Mouse (Mus musculus) adipocyte (in vitro differentiated cells): ENCODE measurements at regions not wholly inside any gene's neighbourhood (a gene's known extent, or its start where the extent isn't known, plus 50 kb on each side); places are given as distances from the start of the nearest gene placed in this dataset.
A peak's percentile ranks its signal among the peaks of the same experiment; 100 is the strongest.

Experiments used
- DNase-seq: peaks from one replicate; pipeline ENCODE4 v3.0.0-alpha.2; 2016; ENCODE audit warnings: low spot score

DNA sequence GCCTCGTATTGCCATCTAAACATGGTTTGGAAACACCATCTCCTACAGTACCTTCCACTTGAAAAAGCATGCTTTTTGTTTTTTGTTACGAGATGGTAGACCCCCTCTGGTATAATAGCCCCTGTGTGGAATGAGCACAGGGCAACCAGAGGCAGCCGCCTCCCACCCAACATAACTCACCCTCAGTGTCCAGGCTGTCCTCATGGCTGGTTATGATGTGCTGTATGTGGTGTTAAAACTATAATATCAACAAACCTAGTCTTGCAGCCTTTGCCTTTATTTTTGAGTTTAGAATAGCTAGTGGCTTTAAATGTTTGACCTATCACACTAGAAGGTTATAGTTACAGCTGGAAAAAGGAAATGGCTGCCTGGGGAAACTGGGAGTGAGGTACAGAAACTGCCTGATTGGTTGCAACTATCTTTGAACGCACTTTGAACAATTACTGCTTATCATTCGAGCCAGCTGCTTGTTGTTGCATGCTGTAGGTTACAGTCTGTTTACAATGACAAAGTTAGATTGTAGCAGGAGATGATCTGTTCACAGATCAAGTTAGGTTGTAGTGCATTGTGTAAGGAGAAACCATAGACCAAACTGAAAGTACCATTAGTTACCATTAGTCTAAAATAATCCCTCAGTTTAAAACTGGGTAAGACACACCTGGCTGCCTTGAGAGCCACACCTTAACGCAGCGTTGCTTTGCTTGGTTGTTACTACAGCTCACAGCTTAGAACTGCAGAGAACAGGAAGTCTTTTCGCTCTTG lies 414.8 kb downstream of the Klf5 start:
- no peak for DNase-seq

DNA sequence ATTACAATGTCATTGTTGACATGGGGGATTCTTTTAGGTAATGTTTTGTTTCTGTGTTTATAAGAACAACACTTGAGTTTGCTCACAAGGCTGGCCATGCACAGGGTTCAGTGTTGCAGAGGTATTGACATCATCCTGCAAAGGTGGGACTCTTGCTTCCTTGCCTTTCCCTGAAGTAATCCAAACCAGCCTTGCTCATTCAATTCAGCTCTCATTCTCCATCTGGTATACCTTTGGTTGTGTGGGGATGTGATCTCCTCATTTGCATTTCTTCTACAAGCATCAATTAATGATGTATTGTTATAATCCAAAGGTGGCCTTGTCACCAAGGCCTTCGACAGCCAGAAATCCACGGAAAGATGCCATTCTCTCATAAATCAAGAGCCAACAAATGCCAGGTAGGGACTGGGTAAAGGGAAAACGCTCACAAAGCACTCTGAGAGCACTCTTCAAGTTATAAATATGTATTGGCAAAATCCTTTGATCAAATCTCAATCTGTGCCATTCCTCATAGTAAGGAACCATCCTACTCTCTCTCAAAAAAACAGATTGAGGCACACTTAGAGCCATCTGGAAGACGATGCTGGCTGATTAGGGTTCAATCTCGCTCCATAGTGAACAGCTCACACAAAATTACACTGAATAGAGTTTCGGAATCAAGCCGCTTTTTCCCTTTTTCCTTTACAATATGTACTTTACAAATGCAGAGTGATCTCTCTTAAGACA lies 435.1 kb downstream of the Klf5 start:
- DNase-seq = no peak

DNA sequence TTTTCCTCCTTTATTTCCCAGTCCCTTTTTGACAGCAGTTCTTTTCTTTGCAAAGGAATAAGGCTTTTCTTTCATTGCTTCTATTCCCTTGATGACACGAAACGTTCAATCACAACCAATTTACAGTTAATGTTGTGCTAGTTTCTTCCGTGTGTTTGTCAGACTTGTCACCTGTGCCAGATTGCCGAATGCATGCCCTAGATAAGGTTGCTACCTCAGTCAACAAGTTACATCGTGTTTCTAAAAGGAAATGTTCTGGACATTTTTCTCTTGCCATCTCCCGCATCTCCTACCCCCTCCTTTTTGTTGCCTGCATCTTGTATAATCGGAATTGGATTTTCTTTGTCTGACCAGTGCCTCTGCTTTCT lies 435.7 kb downstream of the Klf5 start:
- no peak for DNase-seq

DNA sequence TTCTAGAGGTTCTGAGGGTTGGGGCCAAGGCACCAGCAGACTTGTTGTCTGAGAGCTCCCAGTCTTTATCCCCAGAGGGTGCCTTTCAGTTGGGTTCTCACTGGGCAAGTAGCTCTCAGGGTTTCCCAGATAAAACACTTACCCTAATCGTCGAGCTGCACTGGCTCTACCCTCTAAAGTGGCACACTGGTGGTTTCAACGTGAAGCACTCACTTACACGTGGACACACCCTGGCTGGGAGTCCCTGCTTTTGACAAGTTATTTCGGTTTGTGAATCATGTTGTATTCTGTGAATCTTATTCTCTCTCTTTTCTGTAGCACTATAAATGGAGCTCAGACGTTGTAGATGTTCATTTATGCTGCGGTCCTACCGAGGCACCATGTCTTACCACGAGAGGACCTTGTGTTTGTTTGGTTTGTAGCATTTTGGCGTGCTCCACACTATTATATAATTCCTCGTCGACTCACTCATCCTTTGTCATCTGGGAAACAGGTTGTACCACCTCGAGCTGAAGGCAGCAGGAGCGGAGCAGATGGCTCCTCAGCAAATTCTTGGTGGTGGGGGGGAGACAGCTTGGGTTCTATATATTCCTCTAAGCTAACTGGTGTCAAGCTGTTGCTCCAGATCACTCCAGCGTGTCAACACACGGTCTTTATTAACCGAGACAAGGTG lies 445.3 kb downstream of the Klf5 start:
- DNase-seq = no peak

DNA sequence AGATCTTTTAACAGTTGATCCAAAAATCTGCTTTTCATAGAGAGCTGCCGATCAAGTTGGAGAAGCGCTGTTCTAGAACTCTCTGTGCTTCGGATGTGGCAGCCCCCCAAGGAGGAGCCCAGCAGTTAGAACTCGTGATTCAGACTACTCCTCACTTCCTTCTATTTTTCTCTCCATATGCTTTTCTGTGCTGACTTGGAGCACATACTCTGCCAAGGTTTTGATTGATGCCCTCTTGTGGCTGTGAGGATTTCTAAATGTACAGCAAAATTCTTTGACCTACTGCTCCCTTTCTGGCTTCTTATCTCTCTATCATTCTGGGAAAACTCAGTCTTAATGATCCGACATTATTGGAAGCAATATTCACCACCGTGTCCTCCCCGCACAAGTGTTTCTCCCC lies 446.7 kb downstream of the Klf5 start:
- DNase-seq = peak; percentile 71

DNA sequence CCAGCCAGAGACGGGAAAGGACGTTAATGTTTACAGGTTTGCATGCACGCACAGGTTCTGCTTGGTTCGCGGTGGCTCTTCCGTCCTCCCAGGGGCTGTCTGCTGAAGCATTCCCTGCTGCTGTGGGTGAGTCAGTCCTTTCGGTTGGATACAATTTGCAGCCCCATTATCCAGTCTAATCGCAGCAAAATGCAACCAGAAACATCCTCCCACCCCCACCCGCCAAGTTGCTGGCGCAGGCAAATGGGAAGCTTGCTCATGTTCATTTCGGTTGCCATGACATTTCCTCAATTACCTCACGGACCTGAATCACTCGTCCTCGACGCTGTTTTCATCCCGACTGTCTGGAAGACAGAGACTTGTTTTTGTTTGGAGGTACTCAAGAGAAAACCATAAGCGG lies 449.7 kb downstream of the Klf5 start:
- DNase-seq = no peak

DNA sequence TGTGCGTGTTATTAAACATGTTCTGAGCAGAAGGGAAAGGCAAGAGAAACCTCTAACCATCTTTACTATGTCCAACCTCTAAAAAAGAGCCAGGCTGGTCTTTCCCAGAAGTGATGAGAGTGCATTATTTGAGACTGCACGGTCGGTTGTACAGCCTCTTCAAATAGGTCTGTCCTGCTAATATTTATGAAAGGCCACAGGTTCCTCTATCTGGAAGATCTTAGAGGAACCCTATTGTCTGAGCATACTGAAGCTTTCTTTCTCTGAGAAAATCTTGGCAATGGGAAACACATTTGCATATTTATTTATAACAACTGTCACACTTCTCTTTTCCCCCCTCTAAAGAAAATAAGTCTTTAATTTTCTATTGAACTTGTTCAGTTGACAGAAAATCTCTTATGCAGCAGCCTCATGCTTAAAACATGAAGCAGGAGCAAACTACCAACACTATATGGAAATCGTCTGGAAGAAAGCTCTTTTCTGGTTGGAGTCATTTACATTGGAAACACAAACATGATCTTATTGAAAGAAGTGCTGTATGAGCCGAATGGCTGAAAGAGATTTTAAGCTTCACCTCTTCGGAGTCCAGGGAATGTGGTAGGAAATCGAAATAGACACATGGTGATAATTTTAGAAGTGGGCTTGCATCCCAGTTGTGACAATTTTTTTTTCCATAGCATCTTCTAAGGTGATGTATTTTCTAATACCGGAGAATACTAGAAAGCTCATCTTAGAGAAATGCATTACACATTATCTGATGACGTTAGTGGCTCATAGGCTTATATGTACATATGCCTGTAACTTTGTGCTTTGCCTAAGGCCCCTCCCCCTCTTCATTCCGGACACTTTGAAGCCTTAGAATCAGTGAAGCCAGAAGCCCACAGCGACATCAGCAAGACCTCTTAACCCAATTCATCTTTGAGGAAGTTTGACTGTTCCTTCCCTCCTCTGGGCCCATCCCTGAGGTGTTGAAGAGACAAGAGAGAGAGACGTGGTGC lies 451.1 kb downstream of the Klf5 start:
- no peak for DNase-seq

DNA sequence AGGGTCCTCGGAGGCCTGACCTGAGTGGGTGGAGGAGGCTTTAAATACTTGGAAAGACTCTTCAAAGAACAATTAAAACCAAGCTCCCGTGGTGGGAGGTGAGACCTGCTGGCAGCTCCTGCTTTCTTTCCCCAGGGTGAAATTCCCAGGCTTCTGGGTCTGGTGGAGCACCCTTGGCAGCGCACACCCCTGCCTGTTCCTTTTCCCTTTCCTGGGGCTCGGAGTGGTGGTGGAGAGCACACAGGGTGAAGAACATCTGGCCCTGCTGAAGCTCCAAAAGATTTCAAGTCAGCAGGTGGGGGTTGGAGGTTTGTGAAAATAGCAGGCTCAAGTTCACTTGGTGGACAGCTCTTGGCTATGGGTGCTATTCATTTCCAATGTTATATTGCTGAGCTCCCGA lies 459.6 kb downstream of the Klf5 start:
- DNase-seq = peak; percentile 14

DNA sequence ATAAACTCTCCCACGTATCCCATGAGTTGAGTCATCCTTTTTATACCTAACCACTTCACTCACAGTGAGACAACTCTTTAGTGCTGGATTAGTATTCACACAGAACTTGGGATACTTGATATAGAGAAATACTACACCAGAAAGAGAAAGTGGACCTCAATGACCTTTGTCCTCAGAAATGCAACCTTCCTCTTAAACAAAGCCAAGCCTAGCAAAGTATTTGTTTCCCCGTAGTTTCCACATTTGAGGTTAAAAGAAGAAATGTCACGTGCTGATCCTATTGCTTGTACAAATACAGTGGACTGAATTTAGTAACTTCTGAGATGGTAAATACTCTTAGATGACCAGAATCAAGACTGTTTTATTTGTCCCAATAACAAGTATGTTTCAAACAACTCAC lies 464.8 kb downstream of the Klf5 start:
- peak; percentile 10 for DNase-seq

DNA sequence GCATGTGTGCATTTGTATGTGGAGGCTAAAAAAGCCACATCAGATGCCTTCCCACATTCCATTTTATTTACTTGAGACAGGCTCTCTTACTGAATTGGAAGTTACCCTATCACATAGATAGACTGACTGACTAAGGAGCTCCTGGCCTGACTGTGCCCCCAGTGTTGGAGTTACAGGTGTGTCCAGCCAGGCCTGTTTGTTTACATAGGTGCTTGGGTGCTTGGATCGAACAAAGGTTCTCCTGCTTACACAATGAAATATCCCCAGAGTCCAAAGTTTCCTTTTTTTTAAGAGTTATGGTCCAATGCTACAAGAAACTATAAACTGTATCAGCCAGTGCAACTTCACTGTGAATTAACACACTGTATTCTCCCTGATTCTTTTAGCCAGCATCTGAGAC lies 472.5 kb downstream of the Klf5 start:
- DNase-seq = no peak

DNA sequence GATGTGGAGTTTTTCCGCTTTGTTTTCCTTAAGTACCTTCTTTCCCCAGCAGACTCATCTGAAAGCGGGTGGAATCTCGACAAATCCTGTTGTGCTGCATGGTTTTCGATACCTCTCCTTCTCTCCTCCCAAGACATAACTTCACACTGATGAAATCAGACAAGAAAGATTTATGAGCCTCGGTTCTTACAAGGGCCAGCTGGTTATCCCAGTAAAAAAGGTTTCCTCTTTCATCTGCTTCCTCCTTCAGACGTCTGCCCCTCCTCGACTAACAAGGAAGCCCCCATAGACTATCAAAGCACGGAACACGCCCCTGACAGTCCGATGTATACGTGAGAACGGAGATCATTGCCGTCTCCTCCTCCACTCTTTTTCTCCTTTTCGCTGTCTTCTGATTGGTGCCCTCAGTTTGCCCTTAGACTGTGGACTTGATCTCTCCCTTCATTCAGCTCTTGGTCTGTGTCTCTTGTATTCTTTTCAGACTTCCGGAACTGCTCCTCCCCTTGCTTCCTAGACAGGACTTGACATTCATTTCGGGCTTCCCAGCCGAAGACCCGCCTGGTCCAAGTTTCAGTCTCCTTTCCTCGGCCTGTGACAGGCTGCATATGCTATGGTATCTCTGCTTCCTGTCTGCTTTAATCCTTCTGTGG lies 474.4 kb downstream of the Klf5 start:
- DNase-seq = no peak

DNA sequence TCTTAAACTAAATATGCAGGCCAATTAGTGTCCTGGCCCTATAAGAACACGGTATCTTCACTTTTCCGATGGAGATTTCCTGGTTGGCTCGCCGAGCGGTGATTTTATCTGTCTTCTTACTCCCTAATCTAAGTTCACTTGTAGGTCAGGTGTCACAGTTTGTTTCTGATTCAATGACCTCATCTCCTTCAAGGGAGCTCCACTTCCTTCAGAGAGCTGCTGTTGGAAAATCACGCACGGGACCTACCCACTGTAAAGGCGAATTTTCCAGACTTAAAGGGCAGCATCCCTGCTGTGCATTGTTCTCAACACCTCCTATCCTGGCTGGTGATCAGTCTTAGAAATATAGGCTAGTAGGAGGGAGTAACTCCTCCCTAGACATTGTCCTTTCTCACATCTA lies 480.0 kb downstream of the Klf5 start:
- DNase-seq = no peak

DNA sequence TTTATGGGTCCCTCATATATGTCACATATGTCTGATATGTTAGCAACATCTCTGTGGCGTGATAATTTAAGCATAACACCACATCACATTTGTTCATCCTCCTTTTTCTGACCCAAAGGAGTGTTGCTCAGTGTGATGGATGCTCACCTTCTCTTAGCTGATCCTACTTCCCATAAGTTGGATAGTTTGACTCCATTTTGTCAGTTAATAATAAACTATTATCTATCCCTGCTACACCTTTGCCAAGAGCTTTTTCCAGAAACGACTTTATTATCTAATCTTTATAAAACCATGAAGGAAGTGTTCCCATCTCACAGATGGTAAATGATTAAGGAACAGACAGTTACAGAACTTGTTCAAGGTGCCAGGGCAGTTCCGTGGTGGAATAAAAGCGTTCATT lies 480.5 kb downstream of the Klf5 start:
- no peak for DNase-seq

DNA sequence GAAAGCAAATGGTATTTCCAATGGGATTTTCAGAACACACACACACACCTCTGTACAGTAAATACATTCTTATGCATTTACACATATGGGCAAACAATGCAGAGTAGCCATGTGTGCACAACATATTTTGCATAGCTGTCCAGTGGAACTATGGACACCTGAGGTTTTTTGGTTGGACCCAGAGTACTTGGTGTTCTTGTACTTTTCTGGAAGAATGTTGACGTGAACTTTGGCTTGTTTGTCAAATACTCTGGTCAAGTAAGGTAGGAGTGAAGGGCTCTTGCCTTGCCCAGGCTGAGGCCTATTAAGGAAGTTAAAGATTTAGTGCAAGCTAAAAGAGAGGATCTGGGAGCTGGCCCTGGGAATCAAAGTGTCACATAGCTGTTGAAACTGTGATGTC lies 485.2 kb downstream of the Klf5 start:
- DNase-seq = no peak

DNA sequence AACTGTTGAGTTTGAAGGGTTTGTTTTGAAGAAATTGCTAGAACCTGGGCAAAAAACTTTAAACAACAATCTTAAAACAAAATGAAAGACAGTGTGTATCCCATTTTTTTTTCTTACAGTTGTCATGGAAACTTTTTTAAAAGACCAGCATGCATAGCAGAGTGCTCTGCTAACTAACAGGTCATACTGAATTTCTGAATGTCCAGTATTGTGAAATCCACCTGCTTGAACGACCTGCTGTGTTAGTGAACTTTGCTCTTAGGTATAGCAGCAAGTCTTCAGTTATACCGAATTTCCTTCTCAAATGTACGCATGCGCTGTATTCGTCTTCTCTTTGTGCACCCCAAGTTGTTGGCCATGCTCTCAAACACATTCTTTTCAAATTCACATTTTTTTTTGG lies 486.6 kb downstream of the Klf5 start:
- DNase-seq = no peak

DNA sequence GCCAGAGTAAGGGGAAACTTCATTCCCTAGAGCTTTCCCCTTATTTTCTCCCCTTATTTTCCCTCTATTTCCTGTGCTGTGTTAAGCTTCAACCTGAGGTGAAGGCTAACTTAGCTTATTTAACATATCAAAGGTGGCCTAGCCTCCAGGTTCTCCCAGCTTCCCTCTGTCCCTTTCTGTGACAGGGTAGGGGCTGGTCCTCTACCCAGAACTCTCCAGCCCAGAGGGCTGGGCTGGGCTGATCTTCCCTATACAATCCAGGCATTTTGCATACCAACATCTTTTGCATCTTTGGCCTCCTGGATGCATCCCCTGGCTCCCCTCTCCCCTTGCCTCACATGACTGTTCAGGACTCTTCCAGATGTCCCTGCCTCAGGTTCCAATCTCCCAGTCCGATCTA lies 487.9 kb downstream of the Klf5 start:
- DNase-seq = no peak

DNA sequence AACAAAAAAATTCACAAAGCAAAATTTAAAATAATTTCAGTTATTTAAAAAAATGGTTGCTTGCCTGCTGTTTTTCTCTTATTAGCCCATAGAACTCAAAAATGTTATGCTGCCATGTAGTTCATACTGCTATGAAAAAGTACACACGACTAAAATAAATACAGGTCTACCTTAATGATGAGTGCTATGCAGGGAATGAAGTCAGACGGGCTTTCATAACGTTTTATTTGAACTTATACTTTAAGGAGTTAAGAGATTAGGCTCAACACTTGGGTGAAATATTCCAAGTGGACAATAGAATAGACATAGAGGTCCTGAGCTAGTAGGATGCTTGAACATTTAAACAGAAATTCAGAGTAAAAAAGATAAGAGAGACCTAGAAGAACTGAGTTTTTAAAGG lies 489.7 kb downstream of the Klf5 start:
- no peak for DNase-seq

DNA sequence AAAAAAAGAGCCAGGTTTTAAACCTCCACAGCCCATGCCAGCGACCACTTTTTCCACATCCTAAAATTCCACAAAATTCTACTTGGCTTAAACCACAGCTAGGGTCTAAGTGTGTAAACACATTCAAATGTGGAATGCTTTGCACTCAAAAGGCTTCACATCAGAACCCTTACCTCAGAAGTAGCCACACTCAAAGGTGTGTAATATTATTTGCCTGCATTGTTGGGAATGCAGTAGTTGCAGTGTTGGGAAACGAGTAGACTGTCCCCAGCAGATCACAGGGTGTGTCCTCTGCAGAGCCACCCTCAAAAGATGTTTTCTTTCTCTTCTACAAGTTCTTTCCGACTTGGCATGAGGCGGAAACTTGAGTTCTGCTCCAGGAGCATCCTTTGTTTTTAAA lies 488.2 kb downstream of the Klf12 start:
- DNase-seq = no peak

DNA sequence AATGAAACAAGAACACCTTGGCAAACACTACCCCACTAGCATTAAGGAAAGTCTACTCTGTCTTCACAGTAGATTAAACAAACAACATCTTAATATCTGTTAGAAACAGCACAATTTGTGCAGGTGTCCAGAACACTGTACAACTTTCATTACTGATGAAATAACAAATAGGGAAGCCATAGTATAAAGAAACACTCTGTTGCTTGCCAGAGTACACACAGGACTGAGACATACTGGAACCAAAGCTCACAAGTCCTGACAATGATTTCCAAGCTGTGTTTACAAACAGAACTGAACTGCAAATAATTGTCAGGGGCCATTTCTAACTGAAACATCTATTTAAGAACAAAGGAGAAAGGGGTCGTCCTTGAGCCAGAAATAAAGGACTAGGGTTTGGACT lies 478.4 kb downstream of the Klf12 start:
- DNase-seq = no peak

DNA sequence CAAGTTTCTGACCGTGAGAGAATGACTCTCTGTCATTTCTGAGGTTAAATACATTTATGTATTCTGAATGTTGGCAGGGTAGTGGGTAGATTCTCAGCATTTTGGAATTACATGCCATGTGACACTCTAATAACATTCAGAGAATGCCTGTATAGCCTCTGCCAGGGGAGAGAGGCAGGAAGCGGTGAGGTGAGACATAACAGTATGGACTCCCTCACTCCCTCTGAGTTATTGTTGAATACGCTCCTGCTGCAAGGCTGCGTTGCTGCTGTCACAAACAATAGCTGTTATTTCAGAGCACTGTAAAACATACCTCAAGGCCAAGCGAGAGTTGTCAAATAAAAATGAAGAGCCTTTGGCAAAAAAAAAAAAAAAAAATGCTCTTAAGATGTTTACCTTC lies 477.9 kb downstream of the Klf12 start:
- no peak for DNase-seq

DNA sequence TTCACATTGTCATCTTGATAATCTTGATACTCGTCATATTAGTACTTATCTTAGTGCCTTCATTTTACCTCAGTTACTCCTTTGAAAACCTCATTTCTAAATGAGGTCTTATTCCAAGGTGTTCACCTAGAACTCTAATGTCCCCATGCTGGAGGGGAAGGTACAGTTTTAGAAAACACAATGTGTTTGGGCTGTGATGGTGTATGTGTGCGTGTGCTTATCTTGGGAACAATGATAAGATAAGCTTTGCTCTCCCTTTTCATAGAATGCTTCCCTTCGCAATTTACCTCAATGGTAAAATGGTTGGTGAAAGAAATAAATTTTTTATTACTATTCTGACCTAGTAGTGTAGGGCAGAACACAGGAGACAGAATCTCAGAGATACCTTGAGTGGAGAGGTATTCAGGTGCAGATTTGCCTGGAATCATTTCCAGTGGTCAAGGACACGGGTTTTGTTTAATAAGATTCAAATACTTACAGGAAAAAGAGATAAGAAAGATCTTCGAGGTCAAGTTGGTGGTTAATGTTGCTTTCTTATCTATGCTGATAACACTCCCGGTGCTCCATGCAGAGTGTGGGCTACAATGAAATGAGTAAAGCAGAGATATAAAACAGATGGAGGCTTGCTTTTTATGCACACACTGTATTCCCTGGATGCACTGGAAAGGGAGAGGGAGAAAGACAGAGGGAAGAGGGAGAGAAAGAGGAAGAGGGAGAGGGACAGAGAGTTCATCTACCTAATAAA lies 471.6 kb downstream of the Klf12 start:
- DNase-seq = no peak
